Mouse (Mus musculus) mouse trophoblast stem cell (cell line): Measurements from ENCODE around the gene Tomm20.

Experiments
- in situ Hi-C, 2 experiments: fragments of 300-500 bp; cut with MseI, MboI; formaldehyde crosslinking; loops; 2 replicates in 1 of 2; 3 replicates in 1 of 2; pipeline ENCODE4 v1.15.1; 2025

Tomm20 gene

GRCm38 (mm10) chr8:126919703-126920102 lies 25.9 kb downstream of the Tomm20 start:
- in situ Hi-C loops = loop anchor here (10.0 to 25.0 kb wide), 4 partner anchors 332 to 657 kb away; partner anchors contain the start of gene Irf2bp2 (in 1 of the 2)

GRCm38 (mm10) chr8:126919255-126919654 lies 26.4 kb downstream of the Tomm20 start:
- in situ Hi-C loops = loop anchor here in 1 of 2 experiments (25.0 kb wide), 2 partner anchors 332 to 657 kb away; partner anchors contain the start of gene Irf2bp2

GRCm38 (mm10) chr8:126918356-126918755 lies 27.3 kb downstream of the Tomm20 start:
- in situ Hi-C loops = loop anchor here in 1 of 2 experiments (25.0 kb wide), 2 partner anchors 331 to 656 kb away; partner anchors contain the start of gene Irf2bp2

- in situ Hi-C loops = loop anchor here in 1 of 2 experiments (25.0 kb wide), 2 partner anchors 330 to 655 kb away; partner anchors contain the start of gene Irf2bp2
Observed at GRCm38 (mm10) chr8:126917179-126917905, 28.3 kb downstream of the Tomm20 start.

- in situ Hi-C loops = loop anchor here in 1 of 2 experiments (25.0 kb wide), 2 partner anchors 329 to 654 kb away; partner anchors contain the start of gene Irf2bp2
Observed at GRCm38 (mm10) chr8:126916611-126917010, 29.0 kb downstream of the Tomm20 start.

- in situ Hi-C loops = loop anchor here (5.0 to 25.0 kb wide), 3 partner anchors 327 to 652 kb away; partner anchors contain the start of gene Irf2bp2 (in 1 of the 2)
Observed at GRCm38 (mm10) chr8:126914609-126915375, 30.9 kb downstream of the Tomm20 start.

GRCm38 (mm10) chr8:126914107-126914490 lies 31.5 kb downstream of the Tomm20 start:
- in situ Hi-C loops = loop anchor here (5.0 to 25.0 kb wide), 3 partner anchors 327 to 652 kb away; partner anchors contain the start of gene Irf2bp2 (in 1 of the 2)

- in situ Hi-C loops = loop anchor here (5.0 to 25.0 kb wide), 3 partner anchors 326 to 651 kb away; partner anchors contain the start of gene Irf2bp2 (in 1 of the 2)
Observed at GRCm38 (mm10) chr8:126913241-126914106, 32.2 kb downstream of the Tomm20 start.

GRCm38 (mm10) chr8:126909371-126909802 lies 36.3 kb downstream of the Tomm20 start:
- in situ Hi-C loops = loop anchor here in 1 of 2 experiments (25.0 kb wide), 2 partner anchors 322 to 647 kb away; partner anchors contain the start of gene Irf2bp2

GRCm38 (mm10) chr8:126908805-126909204 lies 36.8 kb downstream of the Tomm20 start:
- in situ Hi-C loops = loop anchor here in 1 of 2 experiments (25.0 kb wide), 2 partner anchors 322 to 647 kb away; partner anchors contain the start of gene Irf2bp2

- in situ Hi-C loops = loop anchor here in 1 of 2 experiments (25.0 kb wide), 2 partner anchors 321 to 646 kb away; partner anchors contain the start of gene Irf2bp2
Observed at GRCm38 (mm10) chr8:126907968-126908367, 37.7 kb downstream of the Tomm20 start.

GRCm38 (mm10) chr8:126907374-126907773 lies 38.3 kb downstream of the Tomm20 start:
- in situ Hi-C loops = loop anchor here in 1 of 2 experiments (25.0 kb wide), 2 partner anchors 320 to 645 kb away; partner anchors contain the start of gene Irf2bp2

GRCm38 (mm10) chr8:126905387-126905786 lies 40.3 kb downstream of the Tomm20 start:
- in situ Hi-C loops = loop anchor here in 1 of 2 experiments (25.0 kb wide), 2 partner anchors 318 to 643 kb away; partner anchors contain the start of gene Irf2bp2

GRCm38 (mm10) chr8:126903927-126904326 lies 41.7 kb downstream of the Tomm20 start:
- in situ Hi-C loops = loop anchor here in 1 of 2 experiments (25.0 kb wide), 2 partner anchors 317 to 642 kb away; partner anchors contain the start of gene Irf2bp2

GRCm38 (mm10) chr8:126903224-126903895 lies 42.3 kb downstream of the Tomm20 start:
- in situ Hi-C loops = loop anchor here in 1 of 2 experiments (25.0 kb wide), 2 partner anchors 316 to 641 kb away; partner anchors contain the start of gene Irf2bp2

- in situ Hi-C loops = loop anchor here in 1 of 2 experiments (25.0 kb wide), 2 partner anchors 314 to 639 kb away; partner anchors contain the start of gene Irf2bp2
Observed at GRCm38 (mm10) chr8:126901612-126902011, 44.0 kb downstream of the Tomm20 start.

GRCm38 (mm10) chr8:126901049-126901448 lies 44.6 kb downstream of the Tomm20 start:
- in situ Hi-C loops = loop anchor here in 1 of 2 experiments (25.0 kb wide), 2 partner anchors 314 to 639 kb away; partner anchors contain the start of gene Irf2bp2

- in situ Hi-C loops = no loop called here
Observed at GRCm38 (mm10) chr8:126895133-126895532, 50.5 kb downstream of the Tomm20 start.

- in situ Hi-C loops = no loop called here
Observed at GRCm38 (mm10) chr8:126887639-126888006, 58.0 kb downstream of the Tomm20 start.
